Mouse (Mus musculus) adrenal gland, postnatal 14 days (tissue): ENCODE measurements around the gene Inka2. TPM values are rescaled to one million over a fixed set of nuclear protein-coding genes. Genes with fewer than 3 reads are reported as not detected.

Experiments
- total RNA-seq: library from RNA; stranded (reverse); gene quantifications from 2 replicates; pipeline ENCODE4 v1.2.3, GENCODE M21; 2021

Gene Inka2
- total RNA-seq, 1 experiment from 2014 or later, result 5.1 TPM

Other genes with a start within 250 kb of the Inka2 start
- 17.4 and 17.6 TPM in 2 replicates for gene Ddx20, start 17.0 kb upstream of the Inka2 start, total RNA-seq
- gene Rap1a, start 96.7 kb downstream of the Inka2 start, total RNA-seq, result 184 and 206 TPM in 2 replicates
- gene Adora3, start 166.3 kb downstream of the Inka2 start, total RNA-seq, result 0.33 TPM in 1 of 2 replicates, not detected in the other
- 0.38 TPM in 1 of 2 replicates, not detected in the other for gene Tmigd3, start 166.3 kb downstream of the Inka2 start, total RNA-seq
- 1.5 and 1.9 TPM in 2 replicates for gene I830077J02Rik, start 228.1 kb downstream of the Inka2 start, total RNA-seq